Mouse (Mus musculus): ENCODE measurements around the gene Katnal1. TPM values are rescaled to one million over a fixed set of nuclear protein-coding genes. Genes with fewer than 3 reads are reported as not detected.

Gene Katnal1
- polyA plus RNA-seq, 1 experiment from 2014 or later, result 11.0 TPM

- Histone ChIP-seq H3K27ac (ENCODE audit: low read length) (no peak overlapping the region), H3K4me2 (ENCODE audit: low read depth, low read length) (no peak overlapping the region), H3K4me3 (replicated peaks; ENCODE audit: low read length) (no peak overlapping the region), H3K9me3 (replicated peaks; ENCODE audit: control insufficient read depth, low read length) (no peaks in the 10 kb centered on the region), H3K4me1 (ENCODE audit: control insufficient read depth, insufficient read depth, low read length) (0 out of 2 replicates have a peak, but pooled peaks cover 7% of the 10 kb centered on the region), H3K9ac (ENCODE audit: low read length) (no peak overlapping the region), H3K36me3 (ENCODE audit: control insufficient read depth, insufficient read depth, low read length) (no peaks in the 10 kb centered on the region), H3K27me3 (ENCODE audit: control insufficient read depth, insufficient read depth, low read length) (no peaks in the 10 kb centered on the region)
- no peak for ATAC-seq (ENCODE audit: insufficient read depth, low FRiP score)
- WGBS, result 83% methylated on average over 6 of the region's 6 CpGs
Measured at GRCm38 (mm10) chr5:148867766-148868165, 61.4 kb downstream of the Katnal1 start.

GRCm38 (mm10) chr5:148867171-148867570 lies 61.9 kb downstream of the Katnal1 start:
- Histone ChIP-seq H3K4me1 (ENCODE audit: control insufficient read depth, insufficient read depth, low read length) (0 out of 2 replicates have a peak, but pooled peaks cover 7% of the 10 kb centered on the region), H3K4me3 (replicated peaks; ENCODE audit: low read length) (no peak overlapping the region), H3K27me3 (ENCODE audit: control insufficient read depth, insufficient read depth, low read length) (no peaks in the 10 kb centered on the region), H3K4me2 (ENCODE audit: low read depth, low read length) (no peak overlapping the region), H3K9ac (ENCODE audit: low read length) (no peak overlapping the region), H3K36me3 (ENCODE audit: control insufficient read depth, insufficient read depth, low read length) (no peaks in the 10 kb centered on the region), H3K27ac (ENCODE audit: low read length) (no peak overlapping the region), H3K9me3 (replicated peaks; ENCODE audit: control insufficient read depth, low read length) (no peaks in the 10 kb centered on the region)
- ATAC-seq (ENCODE audit: insufficient read depth, low FRiP score), result no peak
- 52% methylated on average over 7 of the region's 7 CpGs for WGBS

GRCm38 (mm10) chr5:148866571-148866970 lies 62.5 kb downstream of the Katnal1 start:
- WGBS, result 42% methylated on average over 10 of the region's 10 CpGs
- Histone ChIP-seq H3K27me3 (ENCODE audit: control insufficient read depth, insufficient read depth, low read length) (no peaks in the 10 kb centered on the region), H3K36me3 (ENCODE audit: control insufficient read depth, insufficient read depth, low read length) (no peaks in the 10 kb centered on the region), H3K9me3 (replicated peaks; ENCODE audit: control insufficient read depth, low read length) (no peaks in the 10 kb centered on the region), H3K4me2 (ENCODE audit: low read depth, low read length) (no peak overlapping the region), H3K4me3 (replicated peaks; ENCODE audit: low read length) (no peak overlapping the region), H3K27ac (ENCODE audit: low read length) (no peak overlapping the region), H3K4me1 (ENCODE audit: control insufficient read depth, insufficient read depth, low read length) (0 out of 2 replicates have a peak, but pooled peaks cover 7% of the 10 kb centered on the region), H3K9ac (ENCODE audit: low read length) (no peak overlapping the region)
- no peak for ATAC-seq (ENCODE audit: insufficient read depth, low FRiP score)

- H3K9me3 ChIP-seq (replicated peaks; ENCODE audit: control insufficient read depth, low read length), result no peaks in the 10 kb centered on the region
- H3K27me3 ChIP-seq (ENCODE audit: control insufficient read depth, insufficient read depth, low read length), result no peaks in the 10 kb centered on the region
- no peak overlapping the region for H3K4me2 ChIP-seq (ENCODE audit: low read depth, low read length)
- 75% methylated on average over 6 of the region's 6 CpGs for WGBS
- no peak overlapping the region for H3K27ac ChIP-seq (ENCODE audit: low read length)
- H3K4me3 ChIP-seq (replicated peaks; ENCODE audit: low read length), result no peak overlapping the region
- no peak for ATAC-seq (ENCODE audit: insufficient read depth, low FRiP score)
- 0 out of 2 replicates have a peak, but pooled peaks cover 7% of the 10 kb centered on the region for H3K4me1 ChIP-seq (ENCODE audit: control insufficient read depth, insufficient read depth, low read length)
- H3K36me3 ChIP-seq (ENCODE audit: control insufficient read depth, insufficient read depth, low read length), result no peaks in the 10 kb centered on the region
- no peak overlapping the region for H3K9ac ChIP-seq (ENCODE audit: low read length)
Measured at GRCm38 (mm10) chr5:148863409-148863808, 65.7 kb downstream of the Katnal1 start.

GRCm38 (mm10) chr5:148862853-148863252 lies 66.3 kb downstream of the Katnal1 start:
- WGBS, result 64% methylated on average over 10 of the region's 10 CpGs
- no peak for ATAC-seq (ENCODE audit: insufficient read depth, low FRiP score)

GRCm38 (mm10) chr5:148862136-148862535 lies 67.0 kb downstream of the Katnal1 start:
- WGBS, result 63% methylated on average over 8 of the region's 8 CpGs
- Histone ChIP-seq H3K4me1 (ENCODE audit: control insufficient read depth, insufficient read depth, low read length) (0 out of 2 replicates have a peak, but pooled peaks cover 7% of the 10 kb centered on the region), H3K9me3 (replicated peaks; ENCODE audit: control insufficient read depth, low read length) (no peaks in the 10 kb centered on the region), H3K36me3 (ENCODE audit: control insufficient read depth, insufficient read depth, low read length) (no peaks in the 10 kb centered on the region), H3K9ac (ENCODE audit: low read length) (no peak overlapping the region), H3K4me3 (replicated peaks; ENCODE audit: low read length) (no peak overlapping the region), H3K4me2 (ENCODE audit: low read depth, low read length) (no peak overlapping the region), H3K27ac (ENCODE audit: low read length) (no peak overlapping the region), H3K27me3 (ENCODE audit: control insufficient read depth, insufficient read depth, low read length) (no peaks in the 10 kb centered on the region)
- no peak for ATAC-seq (ENCODE audit: insufficient read depth, low FRiP score)

More at GRCm38 (mm10) chr5:148862853-148863252, 66.3 kb downstream of the Katnal1 start:
- Histone ChIP-seq H3K4me1 (ENCODE audit: control insufficient read depth, insufficient read depth, low read length) (0 out of 2 replicates have a peak, but pooled peaks cover 7% of the 10 kb centered on the region), H3K4me3 (replicated peaks; ENCODE audit: low read length) (no peak overlapping the region), H3K4me2 (ENCODE audit: low read depth, low read length) (no peak overlapping the region), H3K9ac (ENCODE audit: low read length) (no peak overlapping the region), H3K27me3 (ENCODE audit: control insufficient read depth, insufficient read depth, low read length) (no peaks in the 10 kb centered on the region), H3K27ac (ENCODE audit: low read length) (no peak overlapping the region), H3K9me3 (replicated peaks; ENCODE audit: control insufficient read depth, low read length) (no peaks in the 10 kb centered on the region), H3K36me3 (ENCODE audit: control insufficient read depth, insufficient read depth, low read length) (no peaks in the 10 kb centered on the region)

- no peaks in the 10 kb centered on the region for H3K36me3 ChIP-seq (ENCODE audit: control insufficient read depth, insufficient read depth, low read length)
- no peak overlapping the region for H3K9ac ChIP-seq (ENCODE audit: low read length)
- 61% methylated on average over 3 of the region's 3 CpGs for WGBS
- no peak overlapping the region for H3K27ac ChIP-seq (ENCODE audit: low read length)
- H3K4me1 ChIP-seq (ENCODE audit: control insufficient read depth, insufficient read depth, low read length), result no peaks in the 10 kb centered on the region
- H3K27me3 ChIP-seq (ENCODE audit: control insufficient read depth, insufficient read depth, low read length), result no peaks in the 10 kb centered on the region
- no peak overlapping the region for H3K4me2 ChIP-seq (ENCODE audit: low read depth, low read length)
- H3K4me3 ChIP-seq (replicated peaks; ENCODE audit: low read length), result no peak overlapping the region
- no peaks in the 10 kb centered on the region for H3K9me3 ChIP-seq (replicated peaks; ENCODE audit: control insufficient read depth, low read length)
- ATAC-seq (ENCODE audit: insufficient read depth, low FRiP score), result no peak
Measured at GRCm38 (mm10) chr5:148857522-148857921, 71.6 kb downstream of the Katnal1 start.

GRCm38 (mm10) chr5:148855047-148855446 lies 74.1 kb downstream of the Katnal1 start:
- Histone ChIP-seq H3K9me3 (replicated peaks; ENCODE audit: control insufficient read depth, low read length) (no peaks in the 10 kb centered on the region), H3K27me3 (ENCODE audit: control insufficient read depth, insufficient read depth, low read length) (no peaks in the 10 kb centered on the region), H3K4me3 (replicated peaks; ENCODE audit: low read length) (no peak overlapping the region), H3K4me2 (ENCODE audit: low read depth, low read length) (no peak overlapping the region), H3K4me1 (ENCODE audit: control insufficient read depth, insufficient read depth, low read length) (no peaks in the 10 kb centered on the region), H3K36me3 (ENCODE audit: control insufficient read depth, insufficient read depth, low read length) (no peaks in the 10 kb centered on the region), H3K27ac (ENCODE audit: low read length) (no peak overlapping the region), H3K9ac (ENCODE audit: low read length) (no peak overlapping the region)
- WGBS, result 79% methylated on average over 8 of the region's 8 CpGs
- no peak for ATAC-seq (ENCODE audit: insufficient read depth, low FRiP score)

GRCm38 (mm10) chr5:148854166-148854565 lies 75.0 kb downstream of the Katnal1 start:
- Histone ChIP-seq H3K27ac (ENCODE audit: low read length) (no peak overlapping the region), H3K4me1 (ENCODE audit: control insufficient read depth, insufficient read depth, low read length) (no peaks in the 10 kb centered on the region), H3K27me3 (ENCODE audit: control insufficient read depth, insufficient read depth, low read length) (no peaks in the 10 kb centered on the region), H3K9ac (ENCODE audit: low read length) (no peak overlapping the region), H3K9me3 (replicated peaks; ENCODE audit: control insufficient read depth, low read length) (no peaks in the 10 kb centered on the region), H3K36me3 (ENCODE audit: control insufficient read depth, insufficient read depth, low read length) (no peaks in the 10 kb centered on the region), H3K4me2 (ENCODE audit: low read depth, low read length) (no peak overlapping the region), H3K4me3 (replicated peaks; ENCODE audit: low read length) (no peak overlapping the region)
- no peak for ATAC-seq (ENCODE audit: insufficient read depth, low FRiP score)
- WGBS, result 30% methylated on average over 5 of the region's 5 CpGs

All from stomach, embryonic 16.5 days (tissue).